Mouse (Mus musculus) 416B (cell line): ENCODE data around the gene Bsn.

Source experiments
- DNase-seq: peaks from one replicate; pipeline ENCODE4 v3.0.0; 2011; ENCODE audit warnings: low read depth

Bsn gene

DNA sequence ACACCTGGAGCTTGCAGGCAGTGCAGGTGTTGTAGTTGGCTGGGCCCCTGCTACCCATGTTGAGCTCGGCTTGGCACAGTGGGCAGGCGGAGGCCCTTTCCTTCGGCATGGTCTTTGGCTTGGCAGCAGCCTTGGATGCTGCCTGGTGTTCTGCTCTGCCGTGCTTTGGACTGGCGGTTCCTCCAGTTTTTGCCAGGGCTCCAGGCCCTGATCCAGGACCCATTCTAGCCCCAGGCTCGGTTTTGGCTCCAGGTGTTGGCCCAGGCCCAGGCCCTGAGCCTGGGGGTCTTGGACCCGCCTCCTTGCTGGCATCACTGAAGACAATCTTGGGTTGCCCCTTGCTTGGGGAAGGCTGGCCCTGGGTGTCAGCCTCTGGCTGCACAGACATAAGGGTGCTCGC is 64.5 kb downstream of the Bsn start:
- no peak for DNase-seq

DNA sequence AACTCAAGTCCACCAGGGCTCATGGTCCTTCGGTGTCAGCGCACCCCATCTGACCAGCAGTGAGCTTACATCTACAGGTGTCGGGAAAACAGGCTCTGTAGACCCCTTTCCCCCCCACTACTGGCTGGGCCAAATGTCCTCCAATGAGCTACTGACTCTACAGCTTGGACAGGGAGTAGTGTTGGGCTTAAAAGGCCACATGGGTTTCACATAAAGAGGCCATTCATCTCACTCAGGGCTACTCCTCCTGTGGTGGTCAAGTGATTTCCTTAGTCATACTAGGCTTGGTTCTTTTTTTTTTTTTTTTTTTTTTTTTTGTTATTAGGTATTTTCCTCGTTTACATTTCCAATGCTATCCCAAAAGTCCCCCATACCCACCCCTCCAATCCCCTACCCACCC is 66.3 kb downstream of the Bsn start:
- peak; percentile 33 for DNase-seq

DNA sequence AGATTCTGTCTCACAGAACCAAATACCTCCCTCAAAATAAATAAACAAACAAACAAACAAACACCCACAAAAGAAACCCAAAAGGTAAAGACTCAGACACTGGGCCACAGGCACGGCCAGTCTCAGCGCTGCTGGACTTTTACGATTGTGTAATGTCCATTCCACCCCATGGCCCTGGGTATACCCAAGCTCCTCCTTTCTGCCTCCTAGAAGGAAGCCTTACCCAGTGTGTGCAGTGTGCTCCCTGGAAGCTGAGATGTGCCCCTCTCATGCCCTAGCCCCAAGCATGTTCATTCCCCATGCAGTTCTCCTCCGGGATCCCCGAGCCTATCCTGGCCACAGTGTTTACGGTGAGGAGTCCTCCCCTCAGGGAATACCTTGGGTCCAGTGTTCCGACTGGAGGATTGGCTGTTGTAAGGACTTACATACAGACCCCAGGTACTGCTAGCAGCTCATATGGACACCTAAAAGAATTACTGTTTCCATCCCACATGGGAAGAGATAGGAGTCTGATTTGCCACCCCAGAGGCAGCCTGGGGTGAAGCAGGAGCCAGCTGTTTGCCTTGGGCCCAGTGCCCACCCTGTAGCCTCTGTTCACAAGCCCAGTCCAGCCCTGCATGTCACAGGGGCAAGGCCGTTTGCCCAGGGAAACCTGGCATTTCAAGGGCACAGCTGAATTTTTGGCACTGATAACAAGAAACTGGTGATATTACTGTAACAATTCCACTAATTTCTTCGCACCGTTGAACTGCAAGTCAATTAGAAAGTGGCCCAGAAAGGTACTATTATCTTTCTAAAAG is 68.8 kb downstream of the Bsn start:
- no peak for DNase-seq

DNA sequence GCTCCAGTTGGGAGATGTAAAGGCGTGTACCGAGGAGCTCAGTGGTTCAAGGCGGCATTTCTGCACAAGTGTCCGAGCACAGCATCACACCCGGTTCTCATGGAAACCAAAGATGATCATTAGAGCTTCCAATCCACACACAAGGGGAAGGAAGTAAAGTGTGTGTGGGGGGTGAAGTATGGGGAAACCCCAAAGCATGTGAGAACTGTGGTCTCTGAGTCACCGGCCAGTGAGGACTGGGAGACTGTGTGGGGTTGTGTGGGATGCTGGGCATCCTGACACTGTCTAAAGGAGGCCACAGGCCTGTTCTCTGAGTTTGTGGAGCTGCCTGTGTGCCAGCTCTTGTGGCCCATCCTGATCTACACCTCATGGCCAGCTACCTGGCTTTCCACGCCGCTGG is 69.5 kb downstream of the Bsn start:
- peak; percentile 93 for DNase-seq

DNA sequence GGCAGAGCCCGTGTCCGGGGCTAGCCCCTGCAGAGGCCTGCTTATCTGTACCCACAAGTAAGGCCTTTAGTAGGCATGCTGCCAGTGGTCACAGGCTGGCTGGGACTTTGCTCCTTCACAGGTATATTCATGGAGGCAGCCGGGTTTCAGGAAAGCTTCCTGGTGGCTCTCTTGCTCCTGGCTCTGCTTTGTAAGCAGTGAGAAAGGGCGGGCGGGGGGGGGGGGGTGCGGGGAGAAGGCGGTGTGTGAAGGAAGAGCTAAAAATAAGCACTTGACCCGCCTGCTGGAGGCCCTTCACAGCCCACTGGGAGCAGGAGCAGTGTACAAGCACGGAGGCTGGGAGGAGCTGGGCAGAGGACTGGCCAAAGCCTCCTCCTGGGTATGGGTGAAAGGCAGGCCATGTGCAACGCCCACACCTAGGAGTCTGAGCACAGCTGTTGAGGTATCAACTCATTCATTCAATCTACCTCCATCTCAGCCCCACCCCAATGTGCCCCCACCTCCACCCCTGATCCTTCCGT is 70.2 kb downstream of the Bsn start:
- DNase-seq, result no peak

DNA sequence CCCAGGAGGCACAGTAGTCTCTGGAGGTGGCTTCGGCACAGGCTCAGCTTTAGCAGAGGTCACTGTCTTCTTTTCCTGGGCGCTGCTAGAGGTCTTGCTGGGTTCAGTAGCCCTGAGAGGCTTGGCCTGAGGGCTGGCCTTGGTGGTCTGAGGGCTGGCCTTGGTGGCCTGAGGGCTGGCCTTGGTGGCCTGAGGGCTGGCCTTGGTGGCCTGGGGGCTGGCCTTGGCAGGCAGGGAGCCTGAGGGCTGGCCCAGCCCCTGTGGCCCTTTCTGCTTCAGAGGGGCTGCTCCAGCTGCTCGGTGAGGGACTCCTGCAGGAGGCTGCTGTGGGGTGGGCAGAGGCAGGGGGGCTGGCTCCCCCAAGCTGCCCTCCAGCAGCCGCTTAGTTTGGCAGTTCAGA is 73.0 kb downstream of the Bsn start:
- DNase-seq, result no peak

DNA sequence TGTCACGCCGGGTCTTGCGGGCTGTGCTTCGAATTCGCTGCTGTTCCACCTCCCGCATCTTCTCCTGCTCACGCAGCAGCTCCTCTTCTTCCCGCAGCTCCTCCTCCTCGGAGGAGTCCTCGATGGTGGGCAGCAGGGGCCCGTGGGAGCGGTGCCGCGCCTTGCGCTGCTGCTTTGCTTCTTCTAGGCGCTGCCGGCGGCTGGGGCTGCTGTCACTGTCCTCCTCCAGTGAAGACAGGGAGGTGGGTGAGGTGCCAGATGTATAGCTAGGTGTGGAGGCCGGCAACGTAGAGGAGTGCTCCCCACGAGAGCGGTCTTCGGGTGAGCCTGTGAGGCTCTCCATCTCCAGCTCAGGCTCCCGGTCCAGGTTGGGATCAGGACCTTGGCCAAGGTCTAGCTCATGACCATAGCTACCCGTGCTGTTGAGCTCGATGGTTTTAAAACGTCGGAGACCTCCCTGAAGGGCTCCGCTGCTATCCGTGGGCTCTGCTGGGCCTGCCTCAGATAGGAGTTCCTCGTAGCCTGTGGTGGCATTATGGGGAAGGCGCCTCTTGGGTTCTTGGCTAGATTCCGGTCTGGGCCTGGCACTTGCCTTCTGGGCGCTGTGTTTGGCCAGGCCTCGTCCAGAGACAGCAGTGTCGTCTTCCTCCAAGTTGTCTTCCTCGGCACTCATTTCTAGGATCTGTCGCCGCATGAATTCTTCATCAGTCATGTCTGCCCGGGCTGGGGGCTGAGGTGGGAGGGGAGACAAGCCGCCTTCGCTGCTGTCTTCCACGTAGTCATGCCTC is 74.7 kb downstream of the Bsn start:
- DNase-seq, result no peak

DNA sequence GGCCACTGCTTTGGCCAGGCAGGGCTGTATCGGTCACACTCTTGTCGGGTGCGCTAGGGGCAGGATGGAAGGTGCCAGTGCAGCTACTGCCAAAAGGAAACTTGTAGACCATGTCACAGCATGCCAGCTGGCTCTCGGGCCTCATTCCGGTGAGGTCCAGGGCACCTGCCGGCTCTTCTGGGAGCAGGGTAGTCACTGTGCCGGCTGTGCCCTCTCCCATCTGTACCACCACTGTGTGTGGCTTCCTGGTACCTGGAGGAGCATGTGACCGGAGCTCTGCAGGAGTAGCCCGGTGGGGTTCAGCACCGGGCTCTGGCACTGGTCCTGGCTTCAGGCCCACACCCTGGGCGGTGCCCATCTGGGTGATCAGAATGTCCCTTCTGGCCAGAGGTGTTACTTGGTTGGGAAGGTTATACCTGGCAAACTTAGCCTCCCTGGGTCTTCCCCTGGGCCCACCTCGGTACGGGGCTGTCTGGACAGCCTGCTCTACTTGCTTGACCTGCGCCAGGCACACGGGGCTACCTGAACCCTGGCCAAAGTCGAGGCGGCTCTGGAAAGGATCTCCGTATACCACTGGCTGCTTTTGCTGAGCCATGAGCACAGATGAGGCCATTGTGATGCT is 77.4 kb downstream of the Bsn start:
- no peak for DNase-seq

DNA sequence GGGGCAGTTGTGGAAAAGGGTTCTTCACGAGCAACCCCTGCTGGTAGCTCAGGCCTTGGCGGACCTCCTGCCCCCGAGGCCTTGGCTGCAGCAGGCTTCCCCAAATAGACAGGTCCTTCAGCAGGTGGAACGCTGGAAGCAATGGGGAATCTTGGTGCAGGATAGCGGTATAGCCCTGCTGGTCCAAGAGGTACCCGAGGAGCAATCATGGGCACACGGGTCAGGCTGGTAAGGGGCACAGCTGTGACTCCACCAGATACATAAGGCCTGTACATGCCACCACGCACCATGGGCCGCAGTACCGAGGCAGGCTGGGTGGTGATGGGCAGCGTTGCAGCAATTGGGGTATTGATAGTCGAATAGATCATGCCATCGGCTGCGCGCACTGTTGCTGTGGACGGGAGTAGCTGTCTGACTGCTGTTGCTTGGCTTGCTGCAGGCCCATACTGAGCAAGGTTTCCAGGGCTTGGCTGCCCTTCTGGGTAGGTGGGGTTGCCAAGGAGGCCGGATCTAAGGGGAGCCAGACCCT is 78.5 kb downstream of the Bsn start:
- DNase-seq, result no peak

DNA sequence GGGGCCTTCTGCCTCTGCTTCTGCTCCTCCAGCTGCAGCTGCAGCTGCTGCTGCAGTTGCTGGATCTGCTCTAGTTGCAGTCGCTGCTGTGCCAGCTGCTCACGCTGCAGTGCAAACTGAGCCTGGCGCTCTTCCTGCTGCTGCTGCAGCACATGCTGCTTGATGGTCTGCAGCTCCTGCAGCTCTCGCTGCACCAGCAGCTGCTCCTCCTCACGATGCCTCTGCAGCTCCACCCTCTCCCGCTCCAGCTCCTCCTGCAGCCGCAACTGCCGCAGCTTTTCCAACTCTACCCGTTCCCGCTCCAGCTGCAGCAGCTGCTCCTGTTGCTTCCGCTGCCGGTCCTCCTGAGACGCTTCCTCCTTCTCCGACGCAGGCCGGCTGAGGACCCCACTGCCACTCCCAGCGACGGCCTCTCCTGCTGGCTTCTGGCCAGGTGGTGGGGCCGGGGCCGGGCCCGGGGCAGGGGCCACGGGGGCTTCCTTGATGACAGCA is 79.0 kb downstream of the Bsn start:
- DNase-seq, result no peak

DNA sequence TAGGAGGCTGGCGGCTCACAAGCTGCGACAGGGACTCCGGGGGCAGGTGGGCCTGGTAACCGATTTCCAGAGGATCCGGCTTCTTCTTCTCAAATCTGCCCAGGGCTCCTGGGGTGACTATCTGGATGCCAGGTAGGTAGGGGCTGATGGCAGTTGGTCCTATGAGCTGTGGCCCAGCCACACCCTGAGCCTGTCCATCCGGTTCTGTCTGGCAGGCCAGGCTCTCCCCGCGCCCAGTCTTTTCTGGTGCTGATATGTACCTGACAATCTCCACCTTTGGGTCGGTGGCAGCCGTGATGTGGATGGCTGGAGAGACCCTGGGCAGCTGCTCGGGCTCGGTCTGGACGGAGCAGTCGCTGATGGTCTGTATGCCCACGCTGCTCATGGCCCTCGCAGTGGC is 80.0 kb downstream of the Bsn start:
- no peak for DNase-seq

DNA sequence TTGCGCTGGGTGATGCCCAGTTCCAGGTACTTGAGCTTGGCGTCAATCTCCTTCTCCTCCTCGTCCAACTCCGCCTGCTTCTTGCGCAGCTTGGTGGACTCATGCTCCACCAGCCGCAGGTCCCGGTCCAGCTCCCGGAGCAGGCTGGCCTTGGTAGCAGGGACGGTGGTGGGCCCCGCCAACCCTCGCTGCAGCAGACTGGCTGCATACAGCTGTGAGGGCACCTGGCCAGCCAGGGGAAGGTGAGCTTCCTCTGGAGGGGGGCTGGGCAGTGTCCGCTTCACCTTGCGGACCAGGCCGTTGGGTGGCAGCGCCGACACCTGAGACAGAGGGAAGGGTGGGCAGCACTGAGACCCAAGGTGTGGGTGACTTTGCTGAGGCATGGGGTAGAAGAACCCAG is 82.3 kb downstream of the Bsn start:
- DNase-seq, result no peak

DNA sequence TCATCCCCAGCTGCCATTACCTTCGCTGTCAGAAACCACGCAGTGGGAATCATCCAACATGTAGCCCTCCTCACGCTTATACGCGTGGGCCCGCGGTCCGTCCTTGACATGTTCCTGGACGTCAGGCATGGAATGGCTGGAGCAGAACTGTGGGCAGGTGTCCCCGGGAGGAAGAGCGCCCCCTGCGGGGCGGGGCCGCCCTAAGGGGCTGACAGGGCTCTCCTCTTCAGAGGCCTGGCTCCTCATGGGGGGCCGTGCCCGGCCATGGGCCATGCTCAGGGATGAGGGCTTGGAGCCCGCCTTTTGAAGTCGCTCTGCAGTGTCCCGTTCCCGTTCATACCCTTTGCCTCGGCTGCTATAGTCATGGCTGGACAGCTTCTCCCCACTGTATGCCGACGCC is 84.1 kb downstream of the Bsn start:
- DNase-seq, result no peak

DNA sequence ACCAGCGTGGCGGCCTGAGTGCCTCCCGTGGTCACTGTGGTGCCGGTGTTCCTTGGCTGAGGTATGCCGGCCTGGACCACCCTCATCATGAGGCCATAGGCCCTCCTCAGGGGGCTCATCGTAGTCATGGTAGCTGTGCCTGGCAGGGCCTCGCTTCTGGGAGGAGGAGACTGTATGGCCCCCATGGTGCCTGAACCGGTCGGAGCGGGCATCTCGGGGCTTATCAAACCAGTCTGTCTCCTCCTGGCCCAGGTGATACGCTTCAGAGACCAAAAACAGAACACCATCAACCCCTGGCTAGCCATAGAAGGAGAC is 84.7 kb downstream of the Bsn start:
- DNase-seq, result no peak

DNA sequence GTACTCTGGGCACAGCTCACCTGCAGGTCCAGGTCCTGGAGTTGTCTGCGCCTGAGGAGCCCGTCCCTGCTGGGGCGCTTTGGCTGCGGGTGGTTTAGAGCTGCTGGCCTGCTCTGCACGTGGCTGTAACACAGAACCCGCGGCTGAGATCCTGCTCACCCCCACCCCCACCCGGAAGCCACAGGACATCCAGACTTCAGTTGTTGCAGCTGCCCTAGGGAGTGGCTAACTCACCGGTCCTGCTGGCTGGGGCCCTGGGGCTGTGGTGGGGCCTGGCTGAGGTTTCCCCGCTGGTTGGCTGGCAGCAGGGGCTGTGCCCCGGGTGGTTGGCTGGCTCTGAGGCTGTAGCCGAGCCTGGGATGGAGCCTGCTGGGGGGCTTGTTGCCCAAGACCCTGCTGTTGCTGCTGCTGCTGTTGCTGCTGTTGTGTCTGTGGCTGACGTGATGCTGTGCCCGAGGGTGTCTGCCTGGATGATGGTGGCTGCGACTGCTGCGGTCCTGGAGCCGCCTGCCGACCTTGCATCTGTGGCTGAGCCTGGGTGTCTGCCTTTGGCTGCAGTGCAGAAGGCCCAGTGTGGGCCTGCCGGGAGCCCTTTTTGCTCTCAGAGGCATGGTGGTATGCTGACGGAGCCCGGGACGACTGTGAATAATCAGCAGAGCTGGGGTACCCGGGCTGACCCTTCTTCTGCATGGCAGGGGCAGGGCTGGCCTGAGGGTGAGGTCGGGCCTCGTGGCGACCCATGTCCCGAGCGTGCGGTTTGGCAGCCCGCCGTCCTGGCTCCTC is 85.2 kb downstream of the Bsn start:
- DNase-seq, result peak; percentile 82

DNA sequence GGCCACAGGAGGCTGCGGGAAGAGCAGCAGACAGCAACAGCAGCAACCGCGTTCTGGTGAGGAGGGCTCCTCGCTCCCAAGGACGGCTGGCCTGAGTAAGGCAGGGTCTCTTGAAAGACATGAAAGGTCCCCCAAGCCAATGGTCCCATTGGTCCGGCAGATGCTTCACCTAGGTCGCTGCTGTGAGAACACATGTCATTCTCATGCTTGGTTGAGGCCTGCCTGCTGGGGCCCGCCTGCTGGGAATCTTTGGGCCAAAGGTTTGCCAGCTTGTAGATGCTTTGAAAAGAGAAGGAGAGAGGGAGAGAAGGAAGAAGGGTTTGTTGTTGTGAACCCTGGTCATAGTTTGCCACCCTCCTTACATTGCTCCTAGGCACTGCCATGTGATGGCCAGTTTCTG is 90.6 kb downstream of the Bsn start:
- DNase-seq, result no peak

DNA sequence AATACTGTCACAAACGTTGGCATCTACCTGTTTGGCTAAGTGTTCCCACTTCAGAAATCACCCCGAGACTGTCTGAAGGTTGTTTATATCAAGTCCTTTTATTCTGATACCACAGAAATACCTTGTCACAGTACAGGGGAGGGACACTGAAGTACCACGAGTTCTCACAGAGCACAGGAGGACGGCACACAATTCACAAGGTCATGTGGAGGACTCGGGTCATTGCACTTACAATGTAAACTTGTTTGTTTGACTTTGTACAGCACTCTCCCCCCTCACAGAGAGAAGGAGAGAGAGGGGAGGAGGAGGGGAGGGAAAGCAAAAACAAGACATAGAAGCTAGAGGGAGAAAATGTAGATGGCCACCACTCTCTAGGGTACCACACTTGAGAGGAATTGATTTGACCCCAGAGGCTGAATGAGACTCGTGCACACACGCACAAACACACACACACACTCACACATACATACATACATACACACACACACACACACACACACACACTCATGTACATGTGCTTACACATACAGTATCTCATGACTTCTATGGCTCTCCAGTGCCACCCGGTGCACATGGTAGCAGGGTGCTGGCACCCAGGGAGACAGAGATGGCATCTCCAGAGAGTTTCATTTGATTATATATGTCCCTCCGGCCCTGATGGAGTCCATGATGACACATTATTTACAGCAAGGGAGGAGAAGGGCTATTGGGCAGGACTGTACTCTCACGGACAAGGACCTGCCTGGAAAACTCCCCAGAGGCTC is 94.1 kb downstream of the Bsn start:
- DNase-seq, result no peak

DNA sequence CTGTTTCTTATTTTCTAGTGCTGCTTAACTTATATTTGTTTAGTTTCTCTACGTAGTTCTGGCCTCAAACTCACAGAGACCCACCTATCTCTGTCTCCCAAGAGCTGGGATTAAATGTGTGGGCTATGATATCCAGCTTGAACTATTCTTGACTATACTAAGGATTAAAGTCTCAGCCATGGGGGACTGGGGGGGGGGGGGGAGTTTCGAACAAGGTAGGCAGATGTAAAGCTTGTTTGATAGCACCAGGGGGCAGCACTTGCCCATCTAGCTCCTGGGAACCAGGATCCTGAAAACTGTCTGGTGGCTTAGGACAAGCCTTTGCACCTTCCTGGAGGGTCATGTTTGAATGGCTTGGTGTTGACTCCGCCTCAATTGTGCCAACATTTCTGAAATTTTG is 94.7 kb downstream of the Bsn start:
- DNase-seq, result peak; percentile 87

DNA sequence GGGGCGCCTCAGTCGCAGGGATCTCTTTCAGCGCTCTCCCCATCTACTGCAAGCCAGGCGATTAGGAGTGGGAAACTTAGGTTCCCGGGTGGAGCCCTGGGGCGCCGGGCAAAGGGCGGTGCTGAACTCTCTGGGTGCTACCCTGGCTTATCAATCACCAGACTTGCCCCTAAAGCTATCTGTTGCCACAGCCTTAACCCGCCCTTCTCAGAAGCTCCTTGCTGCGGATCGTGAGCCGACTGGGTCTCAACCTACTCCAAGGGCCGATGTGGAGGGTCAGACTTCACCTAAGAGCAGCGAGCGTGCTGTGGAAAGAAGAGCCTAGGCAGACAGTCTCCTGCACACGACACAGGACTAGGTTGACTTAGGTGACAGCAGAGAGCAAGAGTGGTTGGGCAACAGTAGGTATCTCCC is 95.2 kb downstream of the Bsn start:
- DNase-seq, result peak; percentile 57

DNA sequence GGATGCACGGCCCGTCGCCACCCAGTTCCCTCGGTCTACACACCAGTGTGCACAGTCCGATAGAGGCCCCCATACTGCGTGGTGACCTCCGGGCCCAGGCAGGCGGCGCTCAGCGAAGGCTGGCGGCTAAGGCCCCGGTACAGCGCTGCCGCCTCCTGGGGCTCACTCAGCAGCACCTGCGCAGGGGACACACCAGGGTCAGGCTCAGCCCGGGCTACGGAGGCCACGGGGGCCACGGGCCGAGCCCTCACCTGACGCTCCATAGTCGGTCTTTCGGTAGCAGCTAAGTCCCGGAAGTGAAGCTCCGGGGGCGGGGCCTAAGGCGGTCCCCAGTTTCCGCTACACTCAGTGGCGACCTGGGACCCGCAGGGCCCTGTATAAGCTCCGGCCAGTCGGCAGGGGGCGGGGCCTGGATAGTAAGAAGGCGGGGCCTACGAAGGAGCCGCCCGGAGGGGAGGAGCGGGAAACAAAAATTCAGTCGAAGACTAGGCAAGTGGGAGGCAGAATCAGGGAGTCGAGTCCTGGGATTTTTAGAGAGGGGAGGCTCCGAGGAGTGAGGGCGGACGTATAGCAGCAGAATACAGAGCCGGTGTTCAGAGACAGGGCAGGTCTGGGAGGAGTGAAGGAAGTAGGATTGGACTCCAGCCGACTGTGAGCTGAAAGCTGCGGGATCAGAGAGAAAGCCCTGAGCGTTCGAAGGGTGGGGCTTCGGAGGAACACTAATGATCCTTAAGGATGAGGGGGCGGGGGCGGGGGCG is 95.8 kb downstream of the Bsn start, which contains the start of gene Apeh:
Apeh (minus strand) TSS at position 423 of the 758 bp plus-strand sequence.
- DNase-seq, result peak; percentile 97
